Mouse (Mus musculus): ENCODE data around the gene Irf5. TPM values are rescaled to one million over a fixed set of nuclear protein-coding genes. Genes with fewer than 3 reads are reported as not detected.
A peak's percentile ranks its signal among the peaks of the same experiment; 100 is the strongest.

Irf5 gene
- polyA plus RNA-seq (2012; rRNA removed): 4.1 and 5.8 TPM in 2 replicates

DNA sequence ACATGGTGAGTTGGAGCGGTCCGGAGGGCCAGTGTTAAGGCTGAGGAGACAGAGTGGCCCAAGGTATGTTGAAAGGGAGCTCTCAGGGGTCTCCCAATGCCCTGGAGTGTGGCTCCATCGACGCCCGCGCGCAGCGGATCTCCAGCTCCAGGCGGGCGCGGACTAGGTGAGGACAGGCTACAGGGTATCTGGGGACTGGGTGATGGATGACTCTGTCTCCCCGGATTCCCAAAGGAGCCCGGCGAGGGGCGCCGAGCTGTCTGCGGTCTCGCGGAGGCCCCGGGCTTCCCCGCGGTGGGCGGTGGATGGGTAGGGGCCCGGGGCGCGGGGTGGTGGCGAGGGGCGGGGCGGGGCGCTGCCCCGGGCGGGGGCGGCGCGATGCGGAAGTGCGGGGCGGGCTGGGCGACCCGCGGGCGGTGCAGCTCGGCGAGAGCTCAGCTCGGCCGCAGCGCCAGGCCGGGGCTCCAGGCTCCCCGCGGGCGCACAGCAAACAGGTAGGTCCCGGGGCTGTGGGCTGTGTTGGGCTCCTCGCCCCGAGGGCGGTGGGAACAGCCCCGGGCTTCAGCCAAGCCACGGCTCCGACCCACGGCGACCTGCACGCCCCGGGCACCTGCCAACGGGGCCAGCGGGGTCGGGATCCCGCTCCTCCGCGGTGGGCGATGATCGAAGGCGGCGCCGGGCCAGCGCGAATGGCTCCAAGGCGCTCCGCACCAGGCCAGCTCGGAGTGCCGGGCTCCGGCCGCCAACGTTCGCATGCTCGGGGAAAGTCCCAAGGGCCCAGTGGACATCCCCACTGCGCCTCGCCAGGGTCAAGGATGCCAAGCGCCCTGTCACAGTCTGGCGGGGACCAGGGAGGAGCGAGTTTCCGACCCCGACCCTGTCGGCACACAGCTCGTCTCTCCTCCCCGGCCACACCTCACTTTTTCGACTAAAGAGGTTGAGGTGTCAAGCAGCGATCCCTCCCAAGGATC is at the start of gene Irf5:
TSS of gene Irf5 (plus strand) at position 345 of the 971 bp plus-strand sequence.
- DNase-seq (ENCODE audit: extremely low spot score in 1 of 2, low spot score in 1 of 2): no peak

DNA sequence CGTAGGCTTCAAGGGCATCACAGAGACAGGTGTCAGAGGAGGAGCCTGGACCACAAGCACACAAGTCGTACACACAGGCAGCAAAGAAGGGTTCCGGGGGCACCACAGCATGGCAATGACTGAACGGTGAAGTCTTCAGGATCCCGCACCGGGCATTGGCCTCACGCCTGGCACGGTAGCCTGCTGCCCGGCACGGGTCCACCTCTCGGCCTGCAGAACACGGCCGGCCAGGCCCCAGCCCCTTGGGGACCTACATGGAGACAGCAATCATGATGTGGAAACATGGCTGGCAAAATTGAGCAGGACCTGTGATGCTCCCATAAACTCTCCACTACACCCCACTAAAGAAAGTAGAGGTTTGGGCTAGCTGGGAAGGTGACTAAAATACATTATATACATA is 43.7 kb upstream of the Irf5 start:
- no peak for DNase-seq (ENCODE audit: extremely low spot score in 1 of 2, low spot score in 1 of 2)

DNA sequence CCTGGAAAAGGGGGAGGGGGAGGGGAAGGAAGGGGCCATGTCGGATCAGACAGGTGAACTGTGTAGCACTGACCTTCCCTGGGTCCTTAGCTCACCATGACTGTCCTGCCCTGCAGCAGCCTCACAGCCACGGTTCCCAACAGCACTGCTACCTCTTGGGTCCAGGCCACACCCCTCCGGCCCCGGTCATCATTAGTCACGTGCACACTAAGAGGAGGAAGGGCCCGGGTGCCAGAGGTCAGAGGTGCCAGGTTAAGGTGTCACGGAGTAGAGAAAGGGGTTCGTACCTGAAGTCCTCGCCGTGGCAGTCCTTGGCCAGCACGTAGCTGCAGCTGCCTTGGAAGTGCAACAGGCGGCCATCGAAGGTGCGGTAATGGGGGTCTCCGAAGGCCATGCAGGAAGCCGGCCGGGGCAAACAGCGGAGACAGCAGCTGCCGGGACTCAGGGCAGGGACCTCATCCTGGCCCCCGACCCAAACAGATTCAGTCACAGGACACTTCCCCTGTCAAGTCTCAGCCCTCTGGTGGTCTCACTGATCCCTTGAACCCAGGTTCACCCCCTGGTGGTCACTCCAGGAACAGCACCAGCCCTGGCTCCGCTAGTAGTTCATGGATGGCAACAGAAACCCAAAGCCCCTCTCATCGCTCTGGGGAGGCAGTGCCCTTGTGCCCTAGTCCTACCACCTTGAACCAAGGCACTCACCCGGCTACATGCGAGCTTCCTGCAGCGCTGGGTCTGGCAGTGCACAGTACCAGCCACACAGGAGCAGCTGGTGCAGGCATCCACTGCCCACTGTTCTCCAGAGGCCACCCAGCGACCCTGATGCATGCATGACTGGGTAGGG is 41.5 kb upstream of the Irf5 start:
- peak in 1 of 2 experiments; percentile 70 for DNase-seq (ENCODE audit: extremely low spot score in 1 of 2, low spot score in 1 of 2)

DNA sequence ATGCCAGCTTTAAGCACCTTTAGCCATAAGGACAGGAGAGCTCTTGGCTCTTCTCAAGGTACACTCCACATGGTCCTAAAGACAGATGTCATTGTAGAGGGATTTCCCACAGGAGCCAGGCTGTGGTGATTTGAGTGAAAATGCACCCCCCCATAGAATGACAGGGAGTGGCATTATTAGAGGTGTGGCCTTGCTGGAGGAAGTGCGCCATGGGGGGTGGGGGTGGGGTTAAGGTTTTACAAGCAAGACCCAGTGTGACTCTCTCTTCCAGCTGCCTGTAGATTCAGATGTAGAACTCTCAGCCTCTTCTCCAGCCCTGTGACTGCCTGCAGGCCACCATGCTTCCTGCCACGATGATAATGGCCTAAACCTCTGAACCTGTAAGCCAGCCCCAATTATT is 40.5 kb upstream of the Irf5 start:
- DNase-seq (ENCODE audit: extremely low spot score in 1 of 2, low spot score in 1 of 2): no peak

DNA sequence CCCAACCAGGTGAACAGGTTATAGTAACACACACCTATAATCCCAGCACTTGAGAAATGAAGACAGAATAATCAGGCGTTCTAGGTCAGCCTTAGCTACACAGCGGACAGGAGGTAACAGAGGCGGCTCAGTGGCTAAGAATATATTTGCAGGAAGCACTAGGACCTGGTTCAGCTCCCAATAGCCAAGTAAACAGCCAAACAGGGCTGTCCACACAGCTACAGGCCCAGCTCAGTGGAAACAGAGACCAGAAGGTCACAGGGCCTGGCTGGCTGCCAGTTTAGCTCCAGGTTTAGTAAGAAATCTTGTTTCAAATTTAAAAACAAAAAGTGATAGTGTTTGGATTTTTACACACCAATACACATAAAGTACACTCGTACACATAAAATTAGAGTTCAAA is 32.3 kb upstream of the Irf5 start:
- no peak for DNase-seq (ENCODE audit: extremely low spot score in 1 of 2, low spot score in 1 of 2)

DNA sequence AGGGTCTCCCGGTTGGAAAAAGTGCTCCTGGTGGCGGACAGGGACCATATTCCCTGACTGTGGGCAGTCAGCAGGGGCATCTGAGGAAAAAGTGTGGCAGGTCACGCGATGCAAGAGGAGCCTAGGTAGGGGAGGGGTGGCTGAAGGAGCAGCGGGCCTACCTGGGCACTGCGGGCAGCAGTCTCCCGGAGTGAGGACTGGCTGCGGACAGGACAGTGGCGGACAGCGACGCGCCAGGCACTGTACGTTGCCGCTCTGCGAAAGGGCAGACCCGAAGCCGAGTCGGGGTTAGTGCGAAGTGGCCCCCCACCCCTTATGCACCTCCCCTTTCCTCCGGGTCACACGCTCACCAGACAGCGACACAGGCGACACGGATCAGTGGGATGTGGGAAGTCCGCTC is 30.2 kb upstream of the Irf5 start:
- no peak for DNase-seq (ENCODE audit: extremely low spot score in 1 of 2, low spot score in 1 of 2)

DNA sequence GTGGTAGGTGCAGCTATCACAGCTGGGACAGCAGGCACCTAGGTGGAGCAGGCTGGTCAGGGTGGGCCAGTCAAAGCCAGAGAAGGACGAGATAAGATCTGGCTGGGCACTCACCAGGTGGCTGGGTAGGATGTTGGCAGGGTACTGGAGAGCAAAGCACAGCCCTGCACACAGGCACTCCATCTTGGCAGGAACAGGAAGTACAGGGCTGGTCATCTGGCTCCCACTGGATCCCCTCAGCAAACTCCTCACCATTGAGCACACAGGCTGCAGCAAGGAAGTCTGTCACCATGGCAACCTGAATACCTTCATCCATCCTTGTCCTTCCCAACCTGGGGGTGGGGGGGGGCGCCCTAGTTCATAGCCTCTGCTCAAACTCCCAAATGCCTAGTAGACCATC is 28.6 kb upstream of the Irf5 start:
- DNase-seq (ENCODE audit: extremely low spot score in 1 of 2, low spot score in 1 of 2): no peak

DNA sequence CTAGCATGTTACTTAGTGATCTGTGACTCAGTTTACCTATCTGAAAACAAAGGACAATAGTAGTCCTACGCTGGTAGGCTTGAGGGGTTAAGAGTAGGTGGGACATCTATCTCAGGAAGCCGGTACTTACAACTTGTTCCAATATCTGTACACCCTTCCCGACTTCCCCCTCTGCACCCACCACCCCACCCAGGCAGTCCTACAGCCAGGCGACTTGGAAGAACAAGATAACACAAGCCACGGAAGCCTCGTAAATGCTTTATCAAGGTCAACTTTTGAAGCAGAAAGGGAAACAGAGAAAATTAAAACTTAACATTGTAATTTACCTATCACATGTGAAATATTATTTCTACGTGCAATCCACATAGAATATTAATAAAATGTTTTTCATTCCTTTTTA is 26.2 kb upstream of the Irf5 start:
- DNase-seq (ENCODE audit: extremely low spot score in 1 of 2, low spot score in 1 of 2): no peak

DNA sequence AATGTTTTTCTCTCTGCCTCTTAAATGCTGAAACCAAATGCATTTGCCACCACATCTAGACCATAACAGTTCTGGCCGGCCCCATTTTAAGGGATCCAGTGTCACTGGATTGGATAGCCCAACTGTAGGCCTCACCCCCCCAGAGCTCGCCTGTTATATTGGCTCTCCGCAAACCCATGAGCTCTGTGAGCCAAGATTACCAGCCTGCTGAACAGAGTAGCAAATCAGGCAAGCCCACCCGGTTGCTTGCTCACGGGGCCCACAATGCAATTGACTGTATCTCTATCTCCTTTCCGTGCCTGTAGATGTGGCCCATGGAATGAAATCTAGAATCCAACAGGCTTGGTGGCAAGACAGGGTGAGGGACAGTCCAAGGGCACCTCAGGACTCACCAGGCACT is 25.6 kb upstream of the Irf5 start:
- no peak for DNase-seq (ENCODE audit: extremely low spot score in 1 of 2, low spot score in 1 of 2)

DNA sequence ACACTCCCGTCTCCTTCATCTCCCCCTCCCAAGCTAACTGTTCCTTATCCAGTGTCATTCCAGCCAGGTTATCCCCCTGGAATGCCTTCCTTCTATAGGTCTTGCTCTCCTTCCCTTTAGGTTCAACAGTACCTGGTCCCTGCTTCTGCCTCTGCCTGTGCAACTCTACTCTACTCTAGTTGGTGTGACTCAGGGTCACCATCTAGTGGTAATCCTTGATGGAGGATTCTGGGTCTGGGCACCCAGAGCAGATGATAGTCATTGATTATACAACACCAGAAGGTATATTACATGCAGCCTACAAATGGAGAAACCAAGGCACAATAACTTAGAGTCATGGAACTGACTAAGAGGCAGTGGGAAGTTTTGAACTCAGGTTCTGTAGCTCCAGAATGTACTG is 24.8 kb upstream of the Irf5 start:
- peak in 1 of 2 experiments; percentile 34 for DNase-seq (ENCODE audit: extremely low spot score in 1 of 2, low spot score in 1 of 2)

DNA sequence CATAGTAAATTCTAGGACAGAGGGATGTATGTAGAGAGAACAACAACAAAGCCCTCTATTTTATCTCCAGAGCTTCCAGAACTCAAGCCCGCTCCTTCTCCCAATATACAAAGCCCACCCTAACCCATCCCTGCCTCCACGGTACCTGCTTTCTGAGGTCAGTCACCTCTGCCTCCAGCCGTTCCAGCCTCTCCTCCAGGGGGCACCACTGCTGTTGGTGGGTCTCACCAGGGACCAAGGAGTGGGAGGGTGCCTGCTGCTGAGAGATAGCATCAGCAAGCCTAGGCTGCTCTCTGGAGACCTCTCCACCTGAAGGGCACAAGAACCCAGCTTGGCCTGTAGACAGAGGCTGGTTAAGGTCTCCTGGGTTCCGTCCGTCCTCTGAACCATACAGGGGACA is 20.9 kb upstream of the Irf5 start:
- no peak for DNase-seq (ENCODE audit: extremely low spot score in 1 of 2, low spot score in 1 of 2)

DNA sequence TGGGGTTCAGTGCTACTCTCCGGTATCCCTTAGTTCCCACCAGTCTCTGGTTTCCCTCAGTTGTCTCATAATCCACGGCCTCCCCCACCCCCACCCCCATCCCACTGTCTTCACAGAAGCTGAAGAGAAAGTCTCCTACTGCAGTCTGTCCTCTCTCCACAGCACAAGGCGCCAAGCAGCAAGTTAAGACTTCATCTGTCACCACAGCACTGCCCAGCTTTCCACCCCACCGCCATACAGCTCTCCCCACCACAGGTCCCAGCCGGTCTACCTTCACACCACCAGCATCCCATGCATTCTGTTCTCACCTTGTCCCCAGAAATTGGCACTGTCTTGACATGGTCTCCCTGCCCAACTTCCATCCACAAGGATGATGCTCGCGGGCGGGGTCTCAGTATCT is 19.6 kb upstream of the Irf5 start:
- DNase-seq (ENCODE audit: extremely low spot score in 1 of 2, low spot score in 1 of 2): no peak

DNA sequence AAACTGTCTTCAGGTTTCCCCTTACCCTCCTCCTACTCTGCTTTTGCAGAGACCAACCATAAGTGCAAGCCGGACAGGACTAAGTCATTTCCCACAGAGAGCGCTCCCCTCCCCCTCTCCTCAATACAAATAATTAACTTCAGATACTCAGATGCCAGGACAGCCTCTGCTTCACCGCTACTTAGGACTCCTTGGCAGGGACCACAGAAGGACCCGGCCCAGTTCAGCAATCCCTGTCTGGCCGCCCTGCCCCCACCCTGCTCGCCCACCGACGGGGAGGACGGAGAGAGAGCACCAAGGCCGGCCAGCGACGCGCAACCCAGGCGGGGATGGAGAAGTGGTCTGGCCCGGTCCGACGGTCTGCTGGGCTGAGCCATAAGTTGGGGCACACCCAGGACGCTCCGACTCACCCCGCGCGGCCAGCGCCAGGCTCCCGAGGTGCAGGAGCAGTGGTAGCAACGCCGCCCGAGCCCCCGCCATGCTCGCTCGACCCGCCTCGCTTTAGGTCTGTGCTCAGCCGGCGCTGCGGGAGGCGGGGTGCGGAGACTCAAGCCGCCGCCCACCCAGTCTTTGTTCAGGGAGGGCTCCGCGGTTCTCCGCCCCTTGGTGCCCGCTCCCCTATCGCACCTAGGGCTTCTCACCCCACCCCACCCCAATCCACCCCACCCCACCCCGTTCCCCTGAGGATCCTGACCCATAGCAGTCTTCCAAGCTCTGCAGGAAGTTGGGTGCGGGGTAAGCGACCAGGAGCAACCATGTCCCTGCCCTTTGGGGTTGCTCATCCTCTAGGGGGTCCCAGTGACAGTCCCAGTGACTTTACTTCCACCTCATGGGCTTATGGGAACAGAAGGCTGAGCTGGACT is 18.7 kb upstream of the Irf5 start, which contains the start of gene Kcp:
TSS of gene Kcp (minus strand) at position 506 of the 863 bp plus-strand sequence.
- DNase-seq (ENCODE audit: extremely low spot score in 1 of 2, low spot score in 1 of 2): no peak

DNA sequence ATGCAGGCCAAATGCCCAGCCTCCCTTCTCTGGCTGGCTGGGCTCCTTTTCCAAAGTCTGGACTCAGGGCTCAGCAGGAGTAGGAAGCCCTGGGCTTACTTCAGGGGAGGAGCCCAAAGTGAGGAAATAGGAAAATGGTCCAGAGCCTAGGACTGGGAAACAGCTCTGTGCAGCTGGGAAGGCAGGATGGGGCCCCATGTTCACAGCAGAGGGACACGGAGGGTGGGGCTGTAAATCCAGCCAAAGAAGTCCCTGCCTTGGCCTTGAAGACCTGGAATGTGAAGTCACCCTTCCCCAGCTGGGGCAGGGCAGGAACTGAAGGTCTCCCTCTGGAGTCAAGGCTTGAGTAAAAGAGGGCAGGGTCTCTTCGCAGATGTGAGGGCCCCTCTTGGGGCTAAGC is 17.3 kb upstream of the Irf5 start:
- no peak for DNase-seq (ENCODE audit: extremely low spot score in 1 of 2, low spot score in 1 of 2)

DNA sequence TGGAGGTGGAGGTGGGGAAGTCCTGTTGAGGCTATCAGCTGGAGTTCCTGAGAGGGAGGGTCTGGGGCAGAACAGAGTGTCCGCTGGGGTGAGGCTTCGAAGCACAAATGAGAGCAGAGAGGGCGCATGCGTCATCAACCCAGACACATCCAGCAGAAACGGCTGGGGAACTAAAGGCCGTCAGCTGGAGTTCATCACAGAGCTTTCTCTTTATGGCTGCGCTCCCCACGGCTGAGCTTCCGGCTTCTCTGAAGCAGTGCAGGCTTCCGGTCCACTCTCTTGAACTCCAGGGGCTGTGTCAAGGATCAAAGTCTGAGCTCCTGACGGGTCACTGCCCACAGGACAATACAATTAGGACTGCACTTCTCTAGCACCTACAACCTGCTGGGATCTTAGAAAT is 13.1 kb upstream of the Irf5 start:
- no peak for DNase-seq (ENCODE audit: extremely low spot score in 1 of 2, low spot score in 1 of 2)

DNA sequence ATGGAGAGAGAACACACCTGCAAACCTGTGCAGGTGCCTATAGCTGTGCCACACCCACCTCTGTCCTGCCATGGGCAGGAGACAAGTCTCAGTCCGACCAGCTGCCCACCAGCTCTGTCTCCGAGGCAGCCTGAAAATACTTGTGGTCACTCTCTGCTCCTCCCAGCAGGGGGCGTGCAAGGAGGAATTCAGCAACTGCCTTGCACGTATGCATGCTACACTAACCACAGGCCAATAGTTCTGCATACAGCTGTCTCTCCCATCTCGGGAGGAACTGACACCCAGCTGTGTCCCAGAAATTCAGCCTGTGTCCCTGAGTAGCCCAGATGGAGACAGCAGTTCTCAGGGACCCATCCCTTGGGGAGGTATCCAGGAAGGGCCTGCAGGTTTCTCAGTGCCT is 9.3 kb upstream of the Irf5 start:
- peak in 1 of 2 experiments; percentile 82 for DNase-seq (ENCODE audit: extremely low spot score in 1 of 2, low spot score in 1 of 2)

DNA sequence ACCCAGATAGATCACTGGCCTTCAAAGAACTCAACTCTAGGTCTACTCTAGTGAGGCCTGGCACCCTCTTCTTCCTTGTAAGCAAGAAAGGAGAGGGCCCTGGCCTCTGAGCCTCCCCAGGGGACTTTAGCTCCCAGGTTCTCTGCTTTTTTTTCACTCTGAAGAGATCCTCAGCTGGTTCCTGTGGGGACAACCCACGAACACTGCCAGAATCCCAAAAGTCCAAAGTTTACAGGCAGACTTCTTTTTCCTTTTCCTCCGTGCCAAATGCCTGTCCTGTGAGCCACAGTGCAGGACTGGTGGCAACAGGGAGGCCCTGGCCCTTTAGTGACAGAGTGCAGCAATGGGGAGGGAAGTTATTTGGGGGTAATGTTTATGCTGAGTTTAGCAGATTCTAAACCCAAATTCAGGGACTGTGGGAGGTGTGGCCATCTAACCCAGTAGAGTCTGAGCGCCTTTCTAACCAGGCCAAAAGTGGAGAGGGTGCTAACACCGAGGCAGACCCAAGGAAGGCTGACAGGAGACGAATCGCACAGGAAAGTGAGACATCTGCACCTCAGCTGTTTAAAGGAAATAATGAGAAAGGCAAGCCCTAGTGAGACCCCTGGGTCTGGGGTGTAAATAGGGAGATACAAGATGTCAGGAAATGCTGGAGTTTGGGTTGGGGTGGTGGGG is 3.7 kb upstream of the Irf5 start:
- no peak for DNase-seq (ENCODE audit: extremely low spot score in 1 of 2, low spot score in 1 of 2)

DNA sequence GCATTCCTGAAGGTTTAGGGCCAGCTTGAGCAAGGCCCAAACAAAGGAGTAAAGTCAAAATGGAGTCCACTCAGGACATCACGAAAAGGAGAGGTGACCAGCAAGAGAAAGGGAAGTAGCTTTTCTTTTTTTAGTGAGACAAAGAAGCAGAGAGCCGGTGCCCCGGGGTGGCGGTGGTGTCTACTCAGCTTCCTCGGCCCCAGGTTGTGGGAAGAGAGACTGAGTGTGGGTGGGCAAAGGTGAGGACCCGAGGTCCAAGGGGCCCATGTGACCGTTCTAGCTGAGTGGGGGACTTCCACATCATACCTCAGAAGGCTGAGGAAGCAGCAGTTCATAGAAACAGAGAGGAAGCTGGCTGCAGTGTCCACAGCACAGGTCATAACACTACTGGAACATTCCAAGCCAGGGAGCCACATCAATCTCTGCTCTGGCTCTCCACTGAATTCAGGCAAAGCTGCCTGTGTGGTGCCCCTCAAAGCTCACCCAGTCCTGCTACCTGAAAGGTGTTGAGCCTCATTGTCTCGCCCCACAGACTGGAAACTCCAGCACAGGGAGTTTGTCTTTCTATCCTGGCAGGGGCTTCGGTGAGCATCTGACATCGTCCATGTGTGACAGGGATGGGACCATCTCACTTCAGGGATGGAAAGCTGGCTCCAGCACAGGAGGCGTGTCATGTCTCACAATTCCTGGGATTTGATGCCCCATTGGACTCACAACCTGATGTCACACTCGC is 3.0 kb upstream of the Irf5 start:
- DNase-seq (ENCODE audit: extremely low spot score in 1 of 2, low spot score in 1 of 2): no peak

DNA sequence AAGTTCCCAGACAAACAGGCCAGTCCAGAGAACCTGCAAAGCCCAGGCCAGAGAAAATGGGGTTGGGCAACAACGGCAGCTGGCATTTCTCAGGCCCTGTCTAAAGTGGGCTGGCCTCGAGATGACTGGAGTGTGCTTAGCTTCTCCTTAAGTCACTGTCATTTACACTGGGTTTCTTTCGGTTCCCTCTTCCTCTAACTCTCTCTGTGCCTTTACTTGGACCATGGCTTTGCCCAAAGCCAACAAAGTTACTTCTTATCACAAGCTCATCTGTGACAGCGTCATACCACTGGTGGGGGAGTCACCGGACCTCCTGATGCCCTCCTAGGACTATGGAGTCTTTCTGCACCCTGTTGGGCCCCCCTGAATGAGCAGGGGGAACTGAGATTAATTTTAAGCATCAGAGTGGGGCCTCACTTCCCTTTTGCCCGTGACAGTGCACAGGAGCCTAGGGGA is 2.4 kb upstream of the Irf5 start:
- no peak for DNase-seq (ENCODE audit: extremely low spot score in 1 of 2, low spot score in 1 of 2)
